Mouse (Mus musculus): ENCODE results near the gene Wdr43. TPM values are rescaled to one million over a fixed set of nuclear protein-coding genes. Genes with fewer than 3 reads are reported as not detected.

Wdr43 gene
- polyA plus RNA-seq, 1 experiment from 2014 or later, result 50.3 TPM

GRCm38 (mm10) chr17:71673936-71674335 is 58.2 kb downstream of the Wdr43 start:
- H3K27me3 ChIP-seq (ENCODE audit: control insufficient read depth, insufficient read depth, low read length), result no peaks in the 10 kb centered on the region
- no peak for ATAC-seq (ENCODE audit: low FRiP score)
- H3K4me1 ChIP-seq (replicated peaks; ENCODE audit: control insufficient read depth, insufficient read depth, low read length), result no peaks in the 10 kb centered on the region; the same call in 1 of the 2 replicates
- no peak overlapping the region for H3K4me3 ChIP-seq (replicated peaks; ENCODE audit: low read length)
- H3K4me2 ChIP-seq (replicated peaks), result no peak overlapping the region
- H3K9ac ChIP-seq, result no peak overlapping the region
- H3K9me3 ChIP-seq (ENCODE audit: control insufficient read depth, low read length), result no peaks in the 10 kb centered on the region
- no peak overlapping the region for H3K27ac ChIP-seq
- 58% methylated on average over 9 of the region's 9 CpGs for WGBS
- no peak for DNase-seq (ENCODE audit: low spot score)
- no peaks in the 10 kb centered on the region for H3K36me3 ChIP-seq (replicated peaks; ENCODE audit: control insufficient read depth, insufficient read depth)

GRCm38 (mm10) chr17:71674886-71675285 is 59.2 kb downstream of the Wdr43 start:
- Histone ChIP-seq H3K9me3 (ENCODE audit: control insufficient read depth, low read length) (no peaks in the 10 kb centered on the region), H3K27ac (no peak overlapping the region), H3K27me3 (ENCODE audit: control insufficient read depth, insufficient read depth, low read length) (no peaks in the 10 kb centered on the region), H3K4me3 (replicated peaks; ENCODE audit: low read length) (no peak overlapping the region), H3K36me3 (replicated peaks; ENCODE audit: control insufficient read depth, insufficient read depth) (no peaks in the 10 kb centered on the region), H3K4me1 (replicated peaks; ENCODE audit: control insufficient read depth, insufficient read depth, low read length) (no peaks in the 10 kb centered on the region; the same call in 1 of the 2 replicates), H3K9ac (no peak overlapping the region), H3K4me2 (replicated peaks) (no peak overlapping the region)
- 72% methylated on average over 18 of the region's 18 CpGs for WGBS
- ATAC-seq (ENCODE audit: low FRiP score) (no peak), DNase-seq (ENCODE audit: low spot score) (no peak)

- ATAC-seq (ENCODE audit: low FRiP score) (no peak), DNase-seq (ENCODE audit: low spot score) (no peak)
- H3K27ac ChIP-seq, result no peak overlapping the region
- no peaks in the 10 kb centered on the region for H3K4me1 ChIP-seq (replicated peaks; ENCODE audit: control insufficient read depth, insufficient read depth, low read length)
- no peaks in the 10 kb centered on the region for H3K9me3 ChIP-seq (ENCODE audit: control insufficient read depth, low read length)
- no peaks in the 10 kb centered on the region for H3K36me3 ChIP-seq (replicated peaks; ENCODE audit: control insufficient read depth, insufficient read depth)
- no peak overlapping the region for H3K9ac ChIP-seq
- no peak overlapping the region for H3K4me3 ChIP-seq (replicated peaks; ENCODE audit: low read length)
- no peaks in the 10 kb centered on the region for H3K27me3 ChIP-seq (ENCODE audit: control insufficient read depth, insufficient read depth, low read length)
- no peak overlapping the region for H3K4me2 ChIP-seq (replicated peaks)
- 86% methylated on average over 14 of the region's 14 CpGs for WGBS
Measured at GRCm38 (mm10) chr17:71681666-71682065, 66.0 kb downstream of the Wdr43 start.

DNA sequence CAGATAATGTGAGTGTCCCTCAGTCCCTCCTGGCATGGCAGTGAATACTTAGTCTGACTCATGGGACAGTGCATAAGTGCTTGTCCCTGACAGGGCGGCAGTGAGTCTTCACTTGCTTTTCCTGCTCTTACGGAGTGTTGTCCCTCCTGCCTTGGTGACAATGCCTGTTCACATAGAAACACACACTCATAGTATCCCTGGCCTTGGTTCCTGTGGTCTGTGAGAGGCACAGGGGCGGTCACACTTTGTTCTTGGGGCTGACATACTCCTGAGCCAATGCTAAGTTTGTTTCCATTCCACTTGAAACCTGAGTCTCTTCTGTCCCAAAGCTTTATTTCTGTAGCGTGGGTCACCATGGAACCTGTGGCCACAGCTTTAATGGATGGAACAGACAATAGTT is 66.7 kb downstream of the Wdr43 start:
- ATAC-seq (ENCODE audit: low FRiP score), result no peak

DNA sequence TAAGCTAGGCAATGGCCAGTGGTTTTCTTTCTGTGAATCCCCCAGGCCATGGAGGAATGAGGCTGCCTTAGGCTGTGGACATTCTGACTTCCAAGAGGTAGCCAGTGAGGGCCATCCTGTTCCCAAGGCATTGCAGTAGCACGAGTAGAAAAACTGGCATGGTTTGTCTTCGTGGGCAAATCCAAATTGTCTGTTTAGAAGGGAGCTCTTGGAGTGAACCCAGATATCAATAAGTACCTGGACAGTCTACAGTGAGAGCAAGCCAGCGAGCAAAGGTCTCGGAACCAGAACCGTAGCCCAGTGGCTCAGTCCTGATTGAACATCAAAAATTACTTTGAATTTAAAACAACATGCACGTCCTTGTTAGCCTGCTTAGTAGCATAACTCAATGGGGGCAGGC is 67.6 kb downstream of the Wdr43 start:
- Histone ChIP-seq H3K9me3 (ENCODE audit: control insufficient read depth, low read length) (no peaks in the 10 kb centered on the region), H3K27me3 (ENCODE audit: control insufficient read depth, insufficient read depth, low read length) (no peaks in the 10 kb centered on the region), H3K4me2 (replicated peaks) (no peak overlapping the region), H3K4me3 (replicated peaks; ENCODE audit: low read length) (no peak overlapping the region), H3K9ac (no peak overlapping the region), H3K4me1 (replicated peaks; ENCODE audit: control insufficient read depth, insufficient read depth, low read length) (no peaks in the 10 kb centered on the region), H3K36me3 (replicated peaks; ENCODE audit: control insufficient read depth, insufficient read depth) (no peaks in the 10 kb centered on the region), H3K27ac (no peak overlapping the region)
- 92% methylated on average over 6 of the region's 6 CpGs for WGBS
- ATAC-seq (ENCODE audit: low FRiP score) (no peak), DNase-seq (ENCODE audit: low spot score) (no peak)

More for the DNA sequence above, 66.7 kb downstream of the Wdr43 start:
- H3K9ac ChIP-seq, result no peak overlapping the region
- no peaks in the 10 kb centered on the region for H3K36me3 ChIP-seq (replicated peaks; ENCODE audit: control insufficient read depth, insufficient read depth)
- no peaks in the 10 kb centered on the region for H3K9me3 ChIP-seq (ENCODE audit: control insufficient read depth, low read length)
- H3K4me2 ChIP-seq (replicated peaks), result no peak overlapping the region
- WGBS, result 90% methylated on average over 4 of the region's 4 CpGs
- no peaks in the 10 kb centered on the region for H3K27me3 ChIP-seq (ENCODE audit: control insufficient read depth, insufficient read depth, low read length)
- H3K27ac ChIP-seq, result no peak overlapping the region
- no peak for DNase-seq (ENCODE audit: low spot score)
- H3K4me3 ChIP-seq (replicated peaks; ENCODE audit: low read length), result no peak overlapping the region
- H3K4me1 ChIP-seq (replicated peaks; ENCODE audit: control insufficient read depth, insufficient read depth, low read length), result no peaks in the 10 kb centered on the region

DNA sequence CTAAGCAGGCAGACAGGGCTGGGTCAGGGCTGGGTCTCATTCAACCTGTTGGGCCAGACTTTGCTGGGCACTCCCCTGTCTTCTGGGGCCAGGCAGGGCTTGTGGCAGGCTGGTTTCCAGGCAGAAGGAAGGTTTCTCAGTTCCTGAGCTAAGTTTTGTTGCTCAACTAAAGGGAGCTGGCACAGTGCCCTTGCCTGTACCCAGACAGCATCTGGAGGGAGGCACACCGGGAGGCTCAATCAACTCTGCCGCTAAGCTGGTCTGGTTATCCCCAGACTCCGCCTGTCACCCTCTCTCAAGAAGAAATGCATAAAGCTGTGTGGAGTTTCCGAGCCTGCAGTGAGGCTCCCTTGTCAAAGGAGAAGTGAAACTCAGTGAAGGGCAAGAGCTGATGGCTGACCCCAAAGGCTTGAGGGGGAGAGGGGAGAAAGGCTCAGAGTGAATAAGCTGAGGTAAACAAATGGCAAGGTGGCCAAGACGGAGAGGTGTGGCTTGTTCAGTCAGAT is 68.5 kb downstream of the Wdr43 start:
- 51% methylated on average over 5 of the region's 5 CpGs for WGBS
- Histone ChIP-seq H3K9ac (no peak overlapping the region), H3K27ac (no peak overlapping the region), H3K9me3 (ENCODE audit: control insufficient read depth, low read length) (peaks cover 8% of the 10 kb centered on the region; the same call in 1 of the 2 replicates), H3K4me2 (replicated peaks) (no peak overlapping the region), H3K4me1 (replicated peaks; ENCODE audit: control insufficient read depth, insufficient read depth, low read length) (no peaks in the 10 kb centered on the region), H3K4me3 (replicated peaks; ENCODE audit: low read length) (no peak overlapping the region), H3K27me3 (ENCODE audit: control insufficient read depth, insufficient read depth, low read length) (no peaks in the 10 kb centered on the region), H3K36me3 (replicated peaks; ENCODE audit: control insufficient read depth, insufficient read depth) (no peaks in the 10 kb centered on the region)
- no peak for ATAC-seq (ENCODE audit: low FRiP score)
- DNase-seq (ENCODE audit: low spot score), result no peak

- H3K27me3 ChIP-seq (ENCODE audit: control insufficient read depth, insufficient read depth, low read length), result no peaks in the 10 kb centered on the region
- peaks cover 8% of the 10 kb centered on the region; the same call in 1 of the 2 replicates for H3K9me3 ChIP-seq (ENCODE audit: control insufficient read depth, low read length)
- H3K36me3 ChIP-seq (replicated peaks; ENCODE audit: control insufficient read depth, insufficient read depth), result no peaks in the 10 kb centered on the region
- H3K4me3 ChIP-seq (replicated peaks; ENCODE audit: low read length), result no peak overlapping the region
- 78% methylated on average over 9 of the region's 9 CpGs for WGBS
- no peak overlapping the region for H3K9ac ChIP-seq
- H3K27ac ChIP-seq, result no peak overlapping the region
- DNase-seq (ENCODE audit: low spot score), result no peak
- no peak for ATAC-seq (ENCODE audit: low FRiP score)
- no peaks in the 10 kb centered on the region for H3K4me1 ChIP-seq (replicated peaks; ENCODE audit: control insufficient read depth, insufficient read depth, low read length)
- no peak overlapping the region for H3K4me2 ChIP-seq (replicated peaks)
Measured at GRCm38 (mm10) chr17:71687436-71687835, 71.7 kb downstream of the Wdr43 start.

DNA sequence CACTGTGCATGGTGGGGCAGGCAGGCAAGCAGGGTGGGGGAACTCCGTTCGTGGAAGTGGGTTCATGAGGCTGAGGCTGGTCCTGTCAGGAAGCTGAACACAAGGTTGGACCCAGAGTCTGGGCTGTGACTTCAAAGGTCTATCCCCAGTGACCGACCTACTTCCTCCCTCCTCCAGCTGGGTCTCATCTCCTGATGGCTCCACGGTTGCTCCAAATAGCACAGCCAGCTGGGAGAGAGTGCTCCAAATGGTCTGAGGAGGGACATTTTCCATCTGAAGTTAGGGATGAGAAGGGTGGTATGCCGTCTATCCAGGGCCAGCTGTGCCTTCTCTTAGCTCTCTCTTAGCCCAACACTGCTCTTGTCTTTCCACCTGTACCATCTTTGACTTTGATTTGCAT is 74.2 kb downstream of the Wdr43 start:
- no peak for DNase-seq (ENCODE audit: low spot score)
- Histone ChIP-seq H3K4me1 (replicated peaks; ENCODE audit: control insufficient read depth, insufficient read depth, low read length) (no peaks in the 10 kb centered on the region), H3K4me2 (replicated peaks) (no peak overlapping the region), H3K9me3 (ENCODE audit: control insufficient read depth, low read length) (peaks cover 8% of the 10 kb centered on the region; the same call in 1 of the 2 replicates), H3K4me3 (replicated peaks; ENCODE audit: low read length) (no peak overlapping the region), H3K9ac (no peak overlapping the region), H3K36me3 (replicated peaks; ENCODE audit: control insufficient read depth, insufficient read depth) (no peaks in the 10 kb centered on the region), H3K27me3 (ENCODE audit: control insufficient read depth, insufficient read depth, low read length) (no peaks in the 10 kb centered on the region), H3K27ac (no peak overlapping the region)
- 91% methylated on average over 5 of the region's 5 CpGs for WGBS
- no peak for ATAC-seq (ENCODE audit: low FRiP score)

DNA sequence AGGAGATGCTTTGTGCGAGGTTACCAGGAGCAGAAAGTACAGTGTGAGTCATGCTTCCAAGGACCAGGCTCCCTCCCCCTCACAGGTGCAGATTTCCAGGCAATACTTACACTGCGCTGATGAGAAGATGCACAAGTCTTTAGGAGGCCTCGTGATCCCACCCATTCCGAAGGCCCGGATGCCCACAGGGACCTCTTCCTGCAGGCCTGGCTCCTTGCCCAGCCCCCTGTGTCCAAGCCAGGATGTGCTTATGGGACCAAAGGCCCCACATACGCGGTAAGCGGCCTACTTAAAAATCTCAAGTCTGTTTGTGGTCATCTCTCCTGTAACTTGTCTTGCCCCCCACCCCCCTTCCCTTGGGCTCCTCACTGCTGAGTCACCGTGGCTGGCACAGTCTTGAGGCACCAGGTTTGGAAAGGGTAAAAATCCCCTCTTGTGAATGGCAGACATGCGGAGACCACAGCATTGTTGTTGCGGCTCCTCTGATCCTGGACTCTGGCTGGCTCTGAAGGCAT is 75.7 kb downstream of the Wdr43 start:
- Histone ChIP-seq H3K27ac (no peak overlapping the region), H3K4me1 (replicated peaks; ENCODE audit: control insufficient read depth, insufficient read depth, low read length) (no peaks in the 10 kb centered on the region), H3K27me3 (ENCODE audit: control insufficient read depth, insufficient read depth, low read length) (no peaks in the 10 kb centered on the region), H3K9ac (no peak overlapping the region), H3K4me3 (replicated peaks; ENCODE audit: low read length) (no peak overlapping the region), H3K36me3 (replicated peaks; ENCODE audit: control insufficient read depth, insufficient read depth) (no peaks in the 10 kb centered on the region), H3K4me2 (replicated peaks) (no peak overlapping the region), H3K9me3 (ENCODE audit: control insufficient read depth, low read length) (peaks cover 8% of the 10 kb centered on the region; the same call in 1 of the 2 replicates)
- ATAC-seq (ENCODE audit: low FRiP score), result no peak; the same call in 1 of the 2 replicates
- DNase-seq (ENCODE audit: low spot score), result no peak
- WGBS, result 61% methylated on average over 11 of the region's 11 CpGs

DNA sequence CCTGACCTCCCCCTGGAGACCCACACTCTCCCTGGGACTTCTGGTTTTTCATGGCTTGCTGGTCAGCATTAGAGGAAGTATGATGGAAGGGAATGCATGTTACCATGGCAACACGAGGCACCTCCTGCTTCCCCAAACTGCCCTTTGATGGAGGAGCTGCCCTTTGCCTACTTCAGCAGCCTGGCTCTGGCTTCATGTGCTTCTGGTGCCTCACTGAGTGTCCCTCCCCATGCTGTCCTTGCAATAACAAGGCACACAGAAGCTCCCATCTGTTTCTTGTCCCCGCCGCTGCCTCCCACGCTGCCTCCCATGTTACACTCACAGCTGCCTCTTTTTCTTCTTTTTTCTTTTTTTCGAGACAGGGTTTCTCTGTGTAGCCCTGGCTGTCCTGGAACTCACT is 77.6 kb downstream of the Wdr43 start:
- WGBS, result 34% methylated on average over 5 of the region's 5 CpGs
- ATAC-seq (ENCODE audit: low FRiP score), result no peak
- no peaks in the 10 kb centered on the region for H3K27me3 ChIP-seq (ENCODE audit: control insufficient read depth, insufficient read depth, low read length)
- no peaks in the 10 kb centered on the region for H3K36me3 ChIP-seq (replicated peaks; ENCODE audit: control insufficient read depth, insufficient read depth)
- no peak overlapping the region for H3K4me3 ChIP-seq (replicated peaks; ENCODE audit: low read length)
- no peak overlapping the region for H3K27ac ChIP-seq
- no peaks in the 10 kb centered on the region for H3K4me1 ChIP-seq (replicated peaks; ENCODE audit: control insufficient read depth, insufficient read depth, low read length)
- no peak overlapping the region for H3K4me2 ChIP-seq (replicated peaks)
- H3K9ac ChIP-seq, result no peak overlapping the region
- DNase-seq (ENCODE audit: low spot score), result no peak
- H3K9me3 ChIP-seq (ENCODE audit: control insufficient read depth, low read length), result peaks cover 8% of the 10 kb centered on the region; the same call in 1 of the 2 replicates

All from hindbrain, embryonic 14.5 days (tissue).